Mouse (Mus musculus) right cerebral cortex, postnatal 36 days (tissue): ENCODE data around the gene Olfr292.

Experiments used
- DNase-seq, 2 experiments: peaks; one replicate each; pipeline ENCODE4 v3.0.0; 2022; ENCODE audit warnings: low spot score in 2 of 2, mixed read lengths in 1 of 2

Gene Olfr292

DNA sequence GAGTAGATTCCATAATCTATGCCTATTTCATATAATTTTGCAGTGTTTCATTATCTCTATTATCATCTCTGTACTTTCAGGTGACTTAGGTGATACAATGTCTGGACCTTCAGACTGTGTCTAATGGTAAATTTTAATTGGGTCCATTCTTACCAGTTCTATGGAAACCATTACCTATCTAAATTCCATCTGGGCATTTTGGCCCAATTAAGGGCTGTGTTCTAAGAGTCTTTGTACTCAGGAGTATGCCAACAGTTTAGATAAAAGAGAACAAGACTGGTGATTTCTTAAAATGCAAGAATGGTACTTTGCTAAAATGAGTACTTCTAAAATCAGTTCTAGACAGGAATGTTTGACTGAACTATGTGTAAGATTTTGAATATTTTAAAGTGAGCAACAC is at the start of gene Olfr292:
TSS of gene Olfr292 (plus strand) at position 301 of the 400 bp plus-strand sequence.
- no peak for DNase-seq

GRCm38 (mm10) chr7:86648761-86649160 is 39.4 kb upstream of the Olfr292 start, which contains the start of gene Olfr293:
Olfr293 (plus strand) TSS chr7:86649061.
- no peak for DNase-seq

DNA sequence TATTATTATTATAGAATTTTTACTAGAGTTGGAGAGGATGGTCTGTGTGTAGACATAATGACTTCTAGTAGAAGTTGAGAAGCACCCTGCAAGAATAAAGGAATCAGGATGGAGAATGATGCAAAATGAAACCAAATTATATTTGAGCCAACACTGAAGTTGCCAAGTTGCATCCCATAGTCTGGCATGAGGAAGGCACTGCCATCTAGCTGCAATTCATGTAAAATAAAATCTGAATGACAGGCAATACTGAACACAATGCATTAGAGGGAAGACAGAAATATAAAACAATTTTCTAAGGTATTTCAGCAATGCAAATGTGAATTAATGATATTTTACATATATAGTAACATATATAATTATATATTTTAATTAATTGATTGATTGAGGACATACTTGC is 36.9 kb downstream of the Olfr292 start:
- no peak for DNase-seq
